ENCODE assay signal across 27 mouse cellular contexts in the genomic region with DNA sequence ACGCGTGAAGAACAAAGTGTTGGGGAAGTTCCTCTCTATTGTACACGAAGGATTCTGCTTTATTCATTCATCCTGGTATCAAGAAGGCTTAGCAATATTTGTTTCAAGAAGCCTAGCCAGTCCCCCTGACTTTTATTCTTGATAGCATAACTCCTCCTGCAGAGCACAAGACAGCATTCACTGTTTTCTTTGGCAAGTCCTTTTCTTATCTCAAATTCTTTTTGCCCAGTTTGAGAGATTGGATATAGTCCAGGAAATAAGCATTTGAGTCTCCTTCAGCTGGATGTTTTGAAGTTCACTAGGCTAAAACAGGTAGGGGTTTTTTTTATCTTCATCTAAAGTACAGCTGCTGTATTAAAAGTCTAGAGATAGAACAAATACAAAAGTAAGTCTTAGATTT.
"Had no signal": no experiment of that assay in that cellular context is flagged by ENCODE, and none has a peak within 500 bp of the region (broad histone marks: within the 10 kb centered on the region; RNA-seq: fewer than 3 reads in every experiment).

No protein-coding gene starts in this region.

- H3K4me3 ChIP-seq: gastrocnemius, adult 2 months; heart, embryonic 10.5 days; heart, embryonic 13.5 days; heart, embryonic 15.5 days; hindbrain, embryonic 10.5 days; hindbrain, embryonic 12.5 days; intestine, embryonic 15.5 days; kidney, embryonic 15.5 days; layer of hippocampus, adult 2 months; left cerebral cortex, adult 2 months; limb, embryonic 10.5 days; limb, embryonic 12.5 days had no signal

- H3K4me1 ChIP-seq: intestine, embryonic 15.5 days had no signal

- H3K36me3 ChIP-seq: heart, embryonic 10.5 days; heart, embryonic 13.5 days; heart, embryonic 15.5 days; hindbrain, embryonic 10.5 days; hindbrain, embryonic 12.5 days; intestine, embryonic 15.5 days; kidney, embryonic 15.5 days; limb, embryonic 10.5 days; limb, embryonic 12.5 days had no signal

- ATAC-seq: forebrain, embryonic 16.5 days; hindbrain, embryonic 16.5 days; inflammation-experienced regulatory T-cells, adult 6 months; intestine, embryonic 15.5 days; intestine, postnatal 0 days had no signal

- H3K27ac ChIP-seq: gastrocnemius, adult 2 months; heart, embryonic 10.5 days; heart, embryonic 13.5 days; heart, embryonic 15.5 days; hindbrain, embryonic 10.5 days; hindbrain, embryonic 12.5 days; hindbrain, embryonic 14.5 days; intestine, embryonic 15.5 days; kidney, embryonic 15.5 days; kidney, postnatal 0 days; layer of hippocampus, adult 2 months; left cerebral cortex, adult 2 months; limb, embryonic 10.5 days; limb, embryonic 12.5 days had no signal

- DNase-seq: gastrocnemius, adult 2 months; gastrocnemius, postnatal 10 days; gastrocnemius, postnatal 25 days; heart, adult 18-20 months; heart, postnatal 10 days; heart, postnatal 4 days; kidney, adult 2 months; kidney, adult 9 months; kidney, postnatal 14 days; kidney, postnatal 4 days had no signal

- H3K9me3 ChIP-seq: heart, embryonic 10.5 days; heart, embryonic 13.5 days; heart, embryonic 15.5 days; hindbrain, embryonic 10.5 days; hindbrain, embryonic 12.5 days; intestine, embryonic 15.5 days; kidney, embryonic 15.5 days; limb, embryonic 10.5 days; limb, embryonic 12.5 days had no signal

- H3K27me3 ChIP-seq: heart, embryonic 13.5 days; heart, embryonic 15.5 days; hindbrain, embryonic 12.5 days; intestine, embryonic 15.5 days; kidney, embryonic 15.5 days; limb, embryonic 12.5 days had no signal

- H3K9ac ChIP-seq: heart, embryonic 13.5 days; heart, embryonic 15.5 days; hindbrain, embryonic 12.5 days; hindbrain, embryonic 14.5 days; intestine, embryonic 15.5 days; kidney, embryonic 15.5 days; limb, embryonic 12.5 days had no signal

- H3K4me2 ChIP-seq: heart, embryonic 13.5 days; heart, embryonic 15.5 days; hindbrain, embryonic 12.5 days; hindbrain, embryonic 14.5 days; intestine, embryonic 15.5 days; kidney, embryonic 15.5 days; limb, embryonic 12.5 days had no signal
